Mouse (Mus musculus): ENCODE measurements around the gene Slf1. TPM values are rescaled to one million over a fixed set of nuclear protein-coding genes. Genes with fewer than 3 reads are reported as not detected.

Slf1 gene
- polyA plus RNA-seq, 1 experiment from 2014 or later: 30.4 TPM

DNA sequence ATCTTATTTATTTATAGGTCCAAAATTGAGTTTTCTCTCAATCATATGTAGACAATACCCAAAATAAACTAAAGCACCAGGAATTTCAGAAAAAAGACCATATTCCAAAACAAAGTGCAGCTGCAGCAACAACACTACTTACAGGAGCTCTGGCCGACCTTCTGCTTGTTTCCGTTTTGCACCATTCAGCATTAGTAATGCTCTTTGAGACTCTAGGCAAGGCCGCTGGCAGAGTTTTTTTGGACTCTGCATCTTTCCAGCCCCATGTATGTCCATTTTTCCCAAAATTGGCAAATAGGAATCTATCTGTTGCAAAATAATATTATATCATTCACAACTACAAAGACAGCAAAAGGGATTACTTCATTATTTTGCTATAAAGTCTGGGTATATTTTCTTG is 85.5 kb downstream of the Slf1 start:
- H3K27me3 ChIP-seq: no peaks in the 10 kb centered on the region
- no peak overlapping the region for H3K27ac ChIP-seq (replicated peaks)
- no peak overlapping the region for H3K4me3 ChIP-seq
- no peak overlapping the region for H3K9ac ChIP-seq
- no peaks in the 10 kb centered on the region for H3K9me3 ChIP-seq
- H3K36me3 ChIP-seq: no peaks in the 10 kb centered on the region
- H3K4me1 ChIP-seq (replicated peaks): peaks cover 8% of the 10 kb centered on the region; the same call in 1 of the 2 replicates
- 79% methylated on average over 3 of the region's 3 CpGs for WGBS
- H3K4me2 ChIP-seq: no peak overlapping the region
- no peak for ATAC-seq (ENCODE audit: low FRiP score, low read depth)

GRCm38 (mm10) chr13:77048461-77048860 is 86.8 kb downstream of the Slf1 start:
- Histone ChIP-seq H3K9me3 (no peaks in the 10 kb centered on the region), H3K27me3 (no peaks in the 10 kb centered on the region), H3K4me2 (no peak overlapping the region), H3K36me3 (no peaks in the 10 kb centered on the region), H3K9ac (no peak overlapping the region), H3K4me1 (replicated peaks) (peaks cover 8% of the 10 kb centered on the region; the same call in 1 of the 2 replicates), H3K4me3 (no peak overlapping the region), H3K27ac (replicated peaks) (no peak overlapping the region)
- 83% methylated on average over 1 of the region's 1 CpGs for WGBS
- ATAC-seq (ENCODE audit: low FRiP score, low read depth): no peak

DNA sequence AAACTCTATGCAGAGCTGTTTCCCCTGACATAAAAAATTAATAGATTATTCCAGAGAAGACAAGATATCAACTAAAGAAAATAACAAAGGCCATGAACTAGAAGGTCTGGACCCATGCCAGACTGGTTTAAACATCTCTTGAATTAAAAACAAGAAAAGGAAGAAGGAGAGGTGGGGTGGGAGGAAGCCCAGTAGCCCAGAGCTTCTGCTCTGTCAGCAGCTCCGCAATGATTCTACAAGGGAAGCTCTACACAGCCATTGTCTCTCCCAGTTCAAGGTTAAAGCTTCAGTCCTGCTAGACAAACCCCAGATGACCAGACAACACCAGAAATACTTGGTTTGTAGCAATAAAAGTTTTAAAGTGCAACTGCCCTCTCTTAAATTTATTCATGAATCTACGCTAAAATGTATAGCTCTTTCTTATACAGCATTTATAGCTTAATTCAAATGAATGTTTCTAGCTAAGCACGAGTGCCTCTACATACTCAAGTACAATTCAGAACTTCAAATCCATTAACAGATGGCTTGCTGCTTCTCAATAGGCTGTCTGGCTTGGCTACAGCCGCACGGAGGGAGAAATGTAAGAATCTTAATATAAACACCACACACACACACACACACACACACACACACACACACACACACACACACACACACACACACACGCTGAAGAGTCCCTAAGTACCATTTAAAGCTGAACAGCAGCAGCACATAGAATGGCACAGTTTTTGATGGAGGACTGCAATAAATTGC is 87.9 kb downstream of the Slf1 start:
- H3K4me2 ChIP-seq: 0 out of 2 replicates have a peak overlapping the region, but pooled peaks have one; percentile 2
- WGBS: 44% methylated on average over 6 of the region's 6 CpGs
- no peaks in the 10 kb centered on the region for H3K36me3 ChIP-seq
- H3K9me3 ChIP-seq: no peaks in the 10 kb centered on the region
- peaks cover 8% of the 10 kb centered on the region; the same call in 1 of the 2 replicates for H3K4me1 ChIP-seq (replicated peaks)
- 0 out of 2 replicates have a peak overlapping the region, but pooled peaks have one; percentile 16 for H3K9ac ChIP-seq
- H3K4me3 ChIP-seq: no peak overlapping the region
- peak overlapping the region; percentile 42; the same call in 1 of the 2 replicates for H3K27ac ChIP-seq (replicated peaks)
- no peaks in the 10 kb centered on the region for H3K27me3 ChIP-seq
- ATAC-seq (ENCODE audit: low FRiP score, low read depth): peak; percentile 64; the same call in 1 of the 2 replicates

GRCm38 (mm10) chr13:77046416-77046815 is 88.9 kb downstream of the Slf1 start:
- no peak overlapping the region for H3K9ac ChIP-seq
- peak; percentile 68; the same call in 1 of the 2 replicates for ATAC-seq (ENCODE audit: low FRiP score, low read depth)
- H3K4me3 ChIP-seq: no peak overlapping the region; the same call in 1 of the 2 replicates

GRCm38 (mm10) chr13:77045375-77045774 is 89.9 kb downstream of the Slf1 start:
- H3K4me3 ChIP-seq: no peak overlapping the region
- H3K27ac ChIP-seq (replicated peaks): no peak overlapping the region
- H3K4me2 ChIP-seq: no peak overlapping the region
- no peaks in the 10 kb centered on the region for H3K9me3 ChIP-seq
- no peaks in the 10 kb centered on the region for H3K27me3 ChIP-seq
- H3K36me3 ChIP-seq: no peaks in the 10 kb centered on the region
- no peak for ATAC-seq (ENCODE audit: low FRiP score, low read depth)
- H3K9ac ChIP-seq: no peak overlapping the region
- whole genome bisulfite sequencing: 74% methylated on average over 1 of the region's 1 CpGs
- H3K4me1 ChIP-seq (replicated peaks): peaks cover 8% of the 10 kb centered on the region; the same call in 1 of the 2 replicates

More at GRCm38 (mm10) chr13:77046416-77046815, 88.9 kb downstream of the Slf1 start:
- H3K36me3 ChIP-seq: no peaks in the 10 kb centered on the region
- WGBS: 46% methylated on average over 10 of the region's 10 CpGs
- H3K4me2 ChIP-seq: peak overlapping the region; percentile 21; the same call in 1 of the 2 replicates
- no peaks in the 10 kb centered on the region for H3K27me3 ChIP-seq
- no peak overlapping the region; the same call in 1 of the 2 replicates for H3K27ac ChIP-seq (replicated peaks)
- peaks cover 8% of the 10 kb centered on the region; the same call in 1 of the 2 replicates for H3K4me1 ChIP-seq (replicated peaks)
- H3K9me3 ChIP-seq: no peaks in the 10 kb centered on the region

- Histone ChIP-seq H3K27ac (replicated peaks) (no peak overlapping the region), H3K4me1 (replicated peaks) (peaks cover 8% of the 10 kb centered on the region; the same call in 1 of the 2 replicates), H3K9me3 (no peaks in the 10 kb centered on the region), H3K4me3 (no peak overlapping the region), H3K36me3 (no peaks in the 10 kb centered on the region), H3K27me3 (no peaks in the 10 kb centered on the region), H3K9ac (no peak overlapping the region), H3K4me2 (no peak overlapping the region)
- 73% methylated on average over 1 of the region's 1 CpGs for WGBS
- no peak for ATAC-seq (ENCODE audit: low FRiP score, low read depth)
These were observed 91.9 kb downstream of the Slf1 start for GRCm38 (mm10) chr13:77043375-77043774.

DNA sequence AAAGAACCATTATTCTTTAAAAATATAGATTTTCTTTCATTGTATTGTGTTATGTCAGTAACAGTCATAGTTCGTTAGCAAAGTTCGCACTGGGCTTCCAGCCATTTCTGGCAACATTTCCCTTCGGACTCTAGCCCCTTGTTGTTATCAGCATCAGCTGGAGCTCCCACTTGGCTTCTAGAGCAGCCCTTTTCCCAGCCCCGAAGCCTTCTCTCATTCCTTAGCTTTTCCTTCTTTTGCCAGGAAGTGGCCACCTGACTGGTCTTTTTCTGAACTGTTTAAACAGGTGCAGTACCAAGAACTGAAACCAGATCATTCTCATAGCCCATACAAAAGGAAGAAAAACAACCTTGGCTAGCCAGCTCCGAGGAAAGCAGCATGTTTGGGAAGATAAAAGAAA is 105.7 kb downstream of the Slf1 start:
- Histone ChIP-seq H3K4me3 (no peak overlapping the region), H3K27me3 (no peaks in the 10 kb centered on the region), H3K4me1 (replicated peaks) (no peaks in the 10 kb centered on the region), H3K27ac (replicated peaks) (no peak overlapping the region), H3K4me2 (no peak overlapping the region), H3K9ac (no peak overlapping the region), H3K36me3 (no peaks in the 10 kb centered on the region), H3K9me3 (no peaks in the 10 kb centered on the region)
- 64% methylated on average over 5 of the region's 5 CpGs for WGBS
- ATAC-seq (ENCODE audit: low FRiP score, low read depth): no peak

DNA sequence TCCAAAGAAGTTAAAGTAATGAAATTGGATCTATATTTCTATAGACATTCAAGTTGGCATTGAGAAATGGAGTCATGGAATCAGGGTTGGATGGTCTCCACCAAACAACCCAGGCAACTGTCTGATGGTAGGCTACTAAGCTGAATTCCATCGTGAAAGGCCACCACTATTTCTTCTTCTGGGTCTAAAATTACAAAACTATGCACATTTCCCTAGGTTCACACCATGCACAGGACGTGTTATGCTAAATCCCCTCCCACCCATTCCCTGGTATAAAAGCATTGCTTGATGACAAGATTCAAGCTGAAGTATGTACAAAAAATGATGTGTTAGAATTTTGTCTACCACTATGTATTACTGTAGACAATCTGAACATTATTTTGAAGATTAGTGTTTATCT is 116.4 kb downstream of the Slf1 start:
- Histone ChIP-seq H3K27me3 (no peaks in the 10 kb centered on the region), H3K27ac (replicated peaks) (no peak overlapping the region), H3K4me3 (no peak overlapping the region), H3K9me3 (no peaks in the 10 kb centered on the region), H3K36me3 (no peaks in the 10 kb centered on the region), H3K4me2 (no peak overlapping the region), H3K4me1 (replicated peaks) (no peaks in the 10 kb centered on the region), H3K9ac (no peak overlapping the region)
- 94% methylated on average over 2 of the region's 2 CpGs for WGBS
- ATAC-seq (ENCODE audit: low FRiP score, low read depth): no peak

GRCm38 (mm10) chr13:77003684-77004083 is 131.6 kb downstream of the Slf1 start:
- ATAC-seq (ENCODE audit: low FRiP score, low read depth): no peak
- Histone ChIP-seq H3K27me3 (no peaks in the 10 kb centered on the region), H3K9me3 (no peaks in the 10 kb centered on the region), H3K36me3 (no peaks in the 10 kb centered on the region), H3K4me3 (no peak overlapping the region), H3K27ac (replicated peaks) (no peak overlapping the region), H3K4me1 (replicated peaks) (no peaks in the 10 kb centered on the region), H3K9ac (no peak overlapping the region), H3K4me2 (no peak overlapping the region)
- 92% methylated on average over 1 of the region's 1 CpGs for WGBS

DNA sequence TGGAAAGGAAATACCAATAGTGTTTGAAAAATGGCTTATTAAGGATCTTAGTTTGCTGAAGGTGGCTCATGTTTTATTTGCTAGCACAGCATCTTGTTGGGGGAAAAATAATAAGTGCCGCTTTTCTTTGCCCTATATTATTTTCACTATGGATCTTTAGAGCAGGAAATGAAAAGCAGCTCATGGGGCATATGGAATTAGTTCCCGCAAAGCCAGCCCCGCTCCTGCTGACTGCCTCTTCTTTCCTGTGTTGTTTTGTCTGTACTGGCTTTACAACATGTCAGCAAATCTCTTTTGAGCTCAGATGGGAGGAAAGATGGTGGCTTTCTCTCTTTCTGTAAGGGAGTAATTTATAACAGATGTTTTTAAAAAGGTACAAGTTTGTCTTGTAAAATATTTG is 132.6 kb downstream of the Slf1 start:
- no peaks in the 10 kb centered on the region for H3K4me1 ChIP-seq (replicated peaks)
- 61% methylated on average over 3 of the region's 3 CpGs for WGBS
- H3K4me3 ChIP-seq: no peak overlapping the region
- H3K9ac ChIP-seq: no peak overlapping the region
- ATAC-seq (ENCODE audit: low FRiP score, low read depth): no peak
- no peaks in the 10 kb centered on the region for H3K27me3 ChIP-seq
- no peak overlapping the region for H3K4me2 ChIP-seq
- no peaks in the 10 kb centered on the region for H3K9me3 ChIP-seq
- H3K27ac ChIP-seq (replicated peaks): no peak overlapping the region
- no peaks in the 10 kb centered on the region for H3K36me3 ChIP-seq
